Mouse (Mus musculus) left cerebral cortex, postnatal 10 days (tissue): ENCODE results near the gene Vezf1. TPM values are rescaled to one million over a fixed set of nuclear protein-coding genes. Genes with fewer than 3 reads are reported as not detected.

Source experiments
- DNase-seq, 2 experiments: peaks; one replicate each; pipeline ENCODE4 v3.0.0; 2021 to 2022; ENCODE audit warnings: low spot score in 2 of 2, mixed read lengths in 1 of 2; ENCODE audit errors: extremely low spot score in 1 of 2
- intact Hi-C: fragments of 180-260 bp; cut with DNase I; formaldehyde crosslinking; loops from one replicate; pipeline ENCODE4 v1.15.1; 2025
- total RNA-seq, 2 experiments: library from RNA; stranded (reverse); gene quantifications; 2 replicates each; pipeline ENCODE4 v1.2.3; 2021

Gene Vezf1
- total RNA-seq, 2 experiments from 2014 or later = 23.6 to 25.5 TPM

DNA sequence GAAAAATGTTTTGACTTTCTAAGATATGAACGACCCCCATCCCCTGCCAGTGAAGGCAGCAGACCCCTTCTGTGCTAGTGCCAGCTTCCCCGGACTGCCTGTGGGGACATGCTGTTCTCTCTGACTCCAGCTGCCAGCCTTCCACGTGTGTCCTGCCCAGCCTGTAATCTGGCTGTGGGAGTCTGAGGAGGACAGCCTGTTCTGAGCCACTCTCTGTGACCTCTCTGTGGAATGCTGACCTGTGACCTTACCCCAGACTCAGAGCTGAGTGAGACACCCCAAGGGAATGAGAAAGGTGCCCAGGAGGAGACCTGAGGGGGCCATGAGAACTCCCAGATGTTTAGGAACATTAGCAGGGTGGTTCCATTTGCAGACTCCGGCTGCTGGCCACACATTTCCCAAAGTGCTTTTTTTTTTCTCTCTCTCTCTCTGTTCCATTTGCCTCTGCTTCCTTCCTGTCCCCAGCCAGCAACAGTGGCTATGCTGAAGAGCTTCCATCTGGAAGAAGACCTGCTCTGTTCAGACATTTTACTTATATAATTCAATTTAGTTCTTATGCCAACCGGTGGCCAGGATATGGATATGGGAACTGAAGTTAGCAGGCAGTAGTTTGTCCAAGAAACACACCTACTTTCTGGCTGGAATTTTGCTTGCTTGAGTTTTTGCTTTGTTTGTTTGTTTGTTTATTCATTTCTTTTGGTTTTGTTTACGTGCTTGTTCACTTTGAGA, 45.6 kb downstream of the Vezf1 start:
- DNase-seq = no peak
- intact Hi-C loops = no loop called here

- peak; percentile 18 to 79 for DNase-seq
- intact Hi-C loops = no loop called here
Measured at GRCm38 (mm10) chr11:88114871-88115301, 46.8 kb downstream of the Vezf1 start.

- intact Hi-C loops = no loop called here
- DNase-seq = no peak
Measured at GRCm38 (mm10) chr11:88116568-88116967, 48.5 kb downstream of the Vezf1 start.

- no peak for DNase-seq
- intact Hi-C loops = no loop called here
Measured at GRCm38 (mm10) chr11:88117356-88118090, 49.4 kb downstream of the Vezf1 start.

- no peak for DNase-seq
- intact Hi-C loops = no loop called here
Measured at GRCm38 (mm10) chr11:88118091-88118440, 50.0 kb downstream of the Vezf1 start.

DNA sequence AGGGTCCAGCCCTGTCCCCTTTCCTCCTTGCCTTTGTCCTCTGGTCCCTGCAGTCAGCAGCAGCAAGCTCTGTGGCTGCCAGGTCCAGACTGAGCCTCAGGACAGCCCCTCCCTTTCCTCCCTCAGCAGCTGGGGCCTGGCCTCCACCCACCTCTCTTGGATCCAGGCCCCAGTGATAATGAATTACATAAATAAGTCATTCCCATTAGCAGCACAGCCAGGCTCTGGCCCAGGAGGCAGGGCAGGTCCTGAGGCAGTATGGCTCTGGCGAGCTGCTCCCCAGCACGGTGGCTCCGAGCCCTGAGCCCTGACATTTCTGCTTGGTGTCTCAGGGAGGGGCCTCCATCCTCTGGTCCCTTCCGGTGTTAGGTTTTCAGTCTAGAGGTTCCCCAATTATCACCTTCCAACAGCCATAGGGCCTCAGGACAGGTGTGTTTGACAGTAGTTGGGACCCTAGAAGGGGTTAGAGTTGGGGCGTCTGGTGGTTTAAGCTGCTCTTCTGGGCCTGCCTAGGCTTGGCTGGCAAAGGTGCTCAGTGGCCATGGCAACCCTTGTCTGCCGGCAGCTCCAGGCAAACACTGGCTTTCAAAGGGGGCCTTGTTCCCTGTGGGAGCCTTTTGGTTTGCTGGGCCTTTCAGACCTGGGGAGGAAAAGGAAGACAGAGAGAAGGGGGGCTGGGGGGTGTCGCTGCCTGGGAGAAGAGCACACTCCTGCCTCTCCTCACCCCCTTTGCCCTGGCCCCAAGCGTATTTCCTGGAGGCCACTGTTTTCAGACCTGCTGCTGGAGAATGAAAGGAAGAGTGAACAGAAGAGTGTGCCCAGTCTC, 51.0 kb downstream of the Vezf1 start:
- peak; percentile 56 to 77 for DNase-seq
- intact Hi-C loops = no loop called here

DNA sequence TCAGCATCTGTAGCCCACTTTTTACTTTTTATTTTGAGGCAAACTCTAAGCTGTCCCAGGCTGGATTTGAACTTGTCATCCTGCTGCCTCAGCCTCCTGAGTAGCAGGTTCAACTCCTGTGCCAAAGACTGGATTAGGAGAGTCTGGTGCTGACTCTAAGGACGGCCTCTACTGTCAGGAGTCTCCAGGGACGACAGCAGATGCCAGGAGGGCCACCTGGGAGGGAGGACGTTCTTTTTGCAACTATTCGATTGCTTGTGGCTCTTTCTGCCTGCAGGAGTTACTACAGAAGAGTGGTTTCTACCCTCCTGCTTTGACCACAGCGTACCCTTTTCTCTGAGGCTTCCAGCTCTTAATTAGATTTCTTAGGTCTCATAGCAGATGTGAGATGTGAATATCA, 54.5 kb downstream of the Vezf1 start:
- intact Hi-C loops = no loop called here

DNA sequence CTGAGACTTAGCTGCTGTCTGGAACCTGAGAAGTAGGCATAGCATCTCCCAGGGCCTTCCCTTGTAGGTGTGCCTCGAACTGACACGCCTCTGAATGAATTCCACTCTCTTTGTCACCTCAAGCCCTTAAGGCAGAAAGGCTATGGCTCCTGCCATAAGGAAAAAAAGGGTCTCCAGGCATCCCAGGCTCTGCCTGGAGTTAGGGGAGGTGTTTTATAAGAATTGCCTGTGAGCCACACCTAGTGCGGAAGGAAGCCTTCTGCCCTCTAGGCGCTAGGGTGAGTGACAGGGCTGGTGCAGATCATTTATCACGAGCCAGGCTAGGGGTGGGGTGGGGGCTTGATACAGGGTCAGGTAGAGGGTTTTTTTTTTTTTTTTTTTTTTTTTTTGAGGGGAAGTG, 54.9 kb downstream of the Vezf1 start:
- DNase-seq = no peak
- intact Hi-C loops = no loop called here

More for the DNA sequence above, 54.5 kb downstream of the Vezf1 start:
- no peak for DNase-seq

DNA sequence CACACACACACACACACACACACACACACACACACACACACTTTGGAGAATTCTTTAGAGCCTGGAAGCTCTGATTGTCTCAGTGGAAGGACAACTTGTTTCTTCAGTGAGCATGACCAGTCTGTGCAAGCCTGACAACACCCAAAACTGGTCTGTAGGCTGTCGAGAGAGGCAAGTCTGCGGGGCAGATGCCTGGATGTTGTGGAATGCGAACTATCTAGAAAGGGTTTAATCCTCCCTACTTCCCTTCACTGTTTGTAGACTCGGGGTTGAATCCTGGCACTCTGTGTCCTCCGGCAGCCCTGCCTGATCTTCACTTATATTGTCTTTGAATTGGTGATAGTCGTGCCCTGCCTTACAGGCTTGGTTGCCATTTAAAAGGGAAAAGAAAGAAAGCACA, 55.7 kb downstream of the Vezf1 start:
- no peak for DNase-seq
- intact Hi-C loops = no loop called here

DNA sequence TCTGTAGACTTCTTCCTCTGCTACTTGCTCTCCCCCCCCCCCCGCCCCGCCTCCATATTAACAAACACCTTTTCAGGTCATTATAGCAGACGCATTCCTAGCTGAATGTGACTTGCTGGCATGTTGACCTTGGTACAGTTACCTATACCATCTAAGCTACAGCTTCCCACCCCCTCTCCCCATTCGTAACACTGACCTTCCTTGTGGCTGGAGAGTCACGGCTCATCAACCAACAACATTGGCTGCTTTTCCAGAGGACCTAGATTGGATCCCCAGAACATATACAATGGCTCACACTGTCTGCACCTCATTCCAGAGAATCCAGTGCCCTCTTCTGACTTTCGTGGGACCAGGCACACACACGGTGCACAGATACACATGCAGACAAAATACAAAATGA, 57.4 kb downstream of the Vezf1 start:
- intact Hi-C loops = no loop called here
- DNase-seq = no peak

DNA sequence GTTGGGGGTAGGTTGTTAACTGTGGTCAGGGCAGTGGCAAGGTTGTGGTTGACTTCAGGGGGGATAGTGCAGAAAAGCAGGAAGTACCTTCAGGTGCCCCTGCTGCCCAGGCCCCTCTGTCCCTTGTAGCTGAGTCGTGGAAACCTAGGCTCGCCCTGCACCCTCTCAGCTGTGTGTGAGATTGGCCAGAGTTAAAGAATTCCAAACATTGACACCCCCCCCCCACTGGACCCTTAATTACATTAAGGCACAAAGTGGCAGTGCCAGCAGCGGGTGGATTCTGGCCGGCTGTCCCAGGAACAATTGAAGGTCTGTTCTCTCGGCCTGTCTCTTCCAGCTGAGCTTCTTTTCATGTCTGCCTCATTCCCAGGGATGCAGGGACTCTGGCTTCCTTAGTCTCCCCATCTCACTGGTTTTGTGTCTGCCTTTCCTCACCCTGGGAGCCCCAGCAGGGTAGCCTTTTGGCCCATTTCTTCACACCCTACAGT, 58.3 kb downstream of the Vezf1 start:
- intact Hi-C loops = no loop called here
- peak in 1 of 2 experiments; percentile 49 for DNase-seq

DNA sequence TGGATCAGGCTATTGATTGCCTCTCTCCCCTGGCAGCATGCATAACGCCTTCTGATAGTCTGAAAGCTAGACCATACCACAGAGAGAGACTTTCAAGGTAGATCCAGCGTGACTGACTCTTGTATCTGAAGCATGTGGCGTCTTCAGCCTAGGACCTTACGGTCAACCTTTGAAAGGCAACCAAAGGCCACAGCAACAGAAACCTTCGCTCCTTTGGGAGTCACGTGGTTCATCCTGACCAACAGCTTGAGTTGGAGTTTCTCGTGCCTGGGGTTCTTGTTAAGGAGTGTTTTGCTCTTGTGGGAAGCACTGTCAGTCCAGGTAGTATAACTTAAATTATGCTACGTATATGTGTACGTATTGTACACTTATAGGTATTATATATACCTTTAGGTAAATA, 60.4 kb downstream of the Vezf1 start:
- intact Hi-C loops = no loop called here

DNA sequence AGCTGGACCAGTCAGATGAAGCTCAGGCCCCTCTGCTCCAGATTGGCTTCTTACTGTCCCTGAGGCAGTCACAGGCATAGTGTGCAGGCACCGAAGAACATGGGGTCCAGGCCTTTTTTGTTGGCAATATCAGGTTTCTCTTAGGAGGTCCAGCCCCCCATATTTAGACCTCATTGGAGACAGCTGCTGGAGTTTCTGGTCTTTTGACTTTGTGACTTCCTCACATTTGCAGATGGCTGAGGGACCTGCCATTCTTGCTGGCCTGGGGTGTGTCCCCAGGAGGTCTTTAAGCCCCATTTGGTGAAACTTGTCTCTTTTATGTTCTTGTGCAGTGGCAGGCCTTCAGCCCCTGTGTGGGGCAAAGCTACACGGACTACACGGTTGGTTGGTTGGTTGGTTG, 61.2 kb downstream of the Vezf1 start:
- no peak for DNase-seq
- intact Hi-C loops = no loop called here

More for the DNA sequence above, 60.4 kb downstream of the Vezf1 start:
- no peak for DNase-seq

DNA sequence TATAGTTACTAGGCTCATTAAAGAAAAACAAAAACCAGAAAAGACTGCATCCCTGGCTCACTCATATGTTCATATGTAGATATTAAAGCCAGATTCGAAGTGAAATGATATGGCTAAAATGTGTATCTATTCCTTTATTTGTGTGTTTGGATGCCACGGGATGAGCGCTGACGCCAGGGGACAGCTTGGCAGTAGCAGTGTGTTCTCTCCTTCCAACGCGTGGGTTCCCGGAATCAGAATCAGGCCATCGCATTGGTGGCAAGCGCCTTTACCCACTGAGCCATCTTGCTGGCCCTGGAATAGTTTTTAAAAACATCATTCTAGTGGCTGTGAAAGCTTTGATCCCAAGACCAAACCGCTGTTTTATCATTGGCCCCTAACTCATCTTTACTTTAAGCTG, 61.9 kb downstream of the Vezf1 start:
- intact Hi-C loops = no loop called here
- DNase-seq = no peak

DNA sequence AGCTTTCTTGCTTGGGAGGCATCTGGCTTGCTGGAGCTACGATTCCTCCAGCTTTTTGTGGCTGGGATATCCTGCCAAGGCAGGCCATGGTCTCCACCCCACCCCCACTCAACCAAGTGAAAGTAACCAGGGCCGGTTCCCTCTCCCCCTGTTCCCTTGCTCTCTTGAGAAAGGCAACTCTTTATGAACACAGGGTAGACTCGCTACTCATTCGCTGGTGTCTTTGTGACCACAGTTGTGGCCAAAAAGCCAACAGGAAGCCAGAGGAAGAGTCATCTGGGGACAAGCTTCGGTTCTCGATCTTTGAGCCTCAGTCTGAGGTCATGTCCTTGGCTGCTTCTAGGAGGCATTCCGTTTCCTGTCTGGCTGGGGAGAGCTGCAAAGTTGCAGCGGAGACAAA, 63.8 kb downstream of the Vezf1 start:
- intact Hi-C loops = no loop called here
- peak in 1 of 2 experiments; percentile 55 for DNase-seq

Other genes starting within 250 kb of the Vezf1 start
- 1 to 10 TPM; 1.5 to 2.7 TPM for gene Lpo, start 240.0 kb upstream of the Vezf1 start, total RNA-seq
- gene Mks1, start 215.1 kb upstream of the Vezf1 start, total RNA-seq = 1 to 10 TPM; 4.6 to 5.0 TPM
- under 1 TPM; 0.36 to 0.77 TPM for gene Epx, start 192.7 kb upstream of the Vezf1 start, total RNA-seq
- not detected for gene Olfr462, start 176.0 kb upstream of the Vezf1 start, total RNA-seq
- not detected for gene Olfr463, start 170.9 kb upstream of the Vezf1 start, total RNA-seq
- under 1 TPM in 1 of 2 experiments, not detected in 1; 0.22 TPM for gene Olfr464, start 147.3 kb upstream of the Vezf1 start, total RNA-seq
- gene Dynll2, start 80.7 kb upstream of the Vezf1 start, total RNA-seq = 100 to 1,000 TPM; 373 to 406 TPM
- gene Srsf1, start 20.9 kb upstream of the Vezf1 start, total RNA-seq = 100 to 1,000 TPM; 172 to 198 TPM
- 10 to 100 TPM; 37.1 to 43.6 TPM for gene Cuedc1, start 29.8 kb downstream of the Vezf1 start, total RNA-seq
- gene Mrps23, start 136.1 kb downstream of the Vezf1 start, total RNA-seq = 10 to 100 TPM; 55.1 to 68.0 TPM
- gene Ccdc182, start 225.8 kb downstream of the Vezf1 start, total RNA-seq = not detected